Mouse (Mus musculus) heart, postnatal 14 days (tissue): Measurements from ENCODE around the gene Pus1. TPM values are rescaled to one million over a fixed set of nuclear protein-coding genes. Genes with fewer than 3 reads are reported as not detected.
"Not testable (repeated sequence)": the region's sequence is repeated elsewhere in the genome, so short reads cannot be mapped to it uniquely, and the experiment has no call there.

Source experiments
- DNase-seq, 2 experiments: peaks; one replicate each; pipeline ENCODE4 v3.0.0; 2021 to 2022
- intact Hi-C: fragments of 180-260 bp; cut with DNase I; formaldehyde crosslinking; loops from one replicate; pipeline ENCODE4 v1.15.1; 2025
- total RNA-seq, 2 experiments: library from RNA; stranded (reverse); gene quantifications; 2 replicates each; pipeline ENCODE4 v1.2.3; 2021

Pus1 gene
- total RNA-seq, 2 experiments from 2014 or later: 15.3 to 15.4 TPM

GRCm38 (mm10) chr5:110786081-110786835, 5.8 kb upstream of the Pus1 start:
- intact Hi-C loops: loop anchor here (5.0 kb wide), 2 partner anchors 51 to 486 kb away; partner anchors contain the start of genes Chek2 and Hscb
- DNase-seq: peak in 1 of 2 experiments; percentile 32

GRCm38 (mm10) chr5:110783150-110783549, 2.7 kb upstream of the Pus1 start:
- intact Hi-C loops: no loop called here

GRCm38 (mm10) chr5:110781529-110782238, 1.2 kb upstream of the Pus1 start:
- no peak for DNase-seq
- intact Hi-C loops: loop anchor here (2.0 kb wide), 1 partner anchor 27 kb away; no protein-coding TSS in a partner anchor

More at GRCm38 (mm10) chr5:110783150-110783549, 2.7 kb upstream of the Pus1 start:
- DNase-seq: no peak

GRCm38 (mm10) chr5:110780761-110781528, 486 bp upstream of the Pus1 start:
- peak in 1 of 2 experiments; percentile 30 for DNase-seq
- intact Hi-C loops: loop anchor here (2.0 kb wide), 1 partner anchor 28 kb away; no protein-coding TSS in a partner anchor

GRCm38 (mm10) chr5:110779276-110779997, 1.0 kb downstream of the Pus1 start:
- intact Hi-C loops: no loop called here

GRCm38 (mm10) chr5:110778263-110778662, 2.2 kb downstream of the Pus1 start:
- no peak for DNase-seq
- intact Hi-C loops: no loop called here

More at GRCm38 (mm10) chr5:110779276-110779997, 1.0 kb downstream of the Pus1 start:
- DNase-seq: no peak

GRCm38 (mm10) chr5:110776141-110776540, 4.3 kb downstream of the Pus1 start:
- intact Hi-C loops: no loop called here
- no peak for DNase-seq

- intact Hi-C loops: no loop called here
- DNase-seq: no peak
Measured at GRCm38 (mm10) chr5:110774511-110774910, 5.9 kb downstream of the Pus1 start.

GRCm38 (mm10) chr5:110772945-110773344, 7.5 kb downstream of the Pus1 start:
- intact Hi-C loops, DNase-seq: not testable (repeated sequence)

GRCm38 (mm10) chr5:110770448-110771158, 9.9 kb downstream of the Pus1 start, which contains the start of gene Ep400:
Ep400 (minus strand) TSS chr5:110770717.
- peak; percentile 100 for DNase-seq
- intact Hi-C loops: no loop called here

- peak in 1 of 2 experiments; percentile 58 for DNase-seq
- intact Hi-C loops: no loop called here
Measured at GRCm38 (mm10) chr5:110770031-110770445, 10.4 kb downstream of the Pus1 start.

- intact Hi-C loops: no loop called here
- DNase-seq: no peak
Measured at GRCm38 (mm10) chr5:110769272-110769671, 11.2 kb downstream of the Pus1 start.

GRCm38 (mm10) chr5:110763890-110764289, 16.6 kb downstream of the Pus1 start:
- intact Hi-C loops: no loop called here

GRCm38 (mm10) chr5:110745021-110745420, 35.4 kb downstream of the Pus1 start:
- intact Hi-C loops: no loop called here

More at GRCm38 (mm10) chr5:110763890-110764289, 16.6 kb downstream of the Pus1 start:
- no peak for DNase-seq

GRCm38 (mm10) chr5:110739496-110740275, 40.8 kb downstream of the Pus1 start:
- intact Hi-C loops: no loop called here

More at GRCm38 (mm10) chr5:110745021-110745420, 35.4 kb downstream of the Pus1 start:
- no peak for DNase-seq

GRCm38 (mm10) chr5:110735606-110736005, 44.9 kb downstream of the Pus1 start:
- intact Hi-C loops: no loop called here
- DNase-seq: no peak

More at GRCm38 (mm10) chr5:110739496-110740275, 40.8 kb downstream of the Pus1 start:
- DNase-seq: no peak

GRCm38 (mm10) chr5:110733231-110733823, 47.1 kb downstream of the Pus1 start:
- no peak for DNase-seq
- intact Hi-C loops: no loop called here

- intact Hi-C loops: no loop called here
Measured at GRCm38 (mm10) chr5:110731227-110731626, 49.2 kb downstream of the Pus1 start.

More at GRCm38 (mm10) chr5:110731227-110731626, 49.2 kb downstream of the Pus1 start:
- no peak for DNase-seq
